Mouse (Mus musculus) testis, adult 2 months (tissue): Measurements from ENCODE around the gene Olfm2.

Experiments
- CTCF ChIP-seq: fragments of 200-500 bp; IDR thresholded peaks from 2 replicates; pipeline ENCODE4 v1.5.1; 2012; ENCODE audit warnings: low read depth, mild to moderate bottlenecking, inconsistent platforms, low read length, moderate library complexity; ENCODE audit not compliant: control insufficient read depth, insufficient read depth, insufficient replicate concordance
- POLR2A ChIP-seq: fragments of 200-500 bp; IDR thresholded peaks from 2 replicates; pipeline ENCODE4 v1.6.1; 2012; ENCODE audit warnings: low read depth, mild to moderate bottlenecking, inconsistent platforms, low read length, moderate library complexity; ENCODE audit not compliant: control insufficient read depth

DNA sequence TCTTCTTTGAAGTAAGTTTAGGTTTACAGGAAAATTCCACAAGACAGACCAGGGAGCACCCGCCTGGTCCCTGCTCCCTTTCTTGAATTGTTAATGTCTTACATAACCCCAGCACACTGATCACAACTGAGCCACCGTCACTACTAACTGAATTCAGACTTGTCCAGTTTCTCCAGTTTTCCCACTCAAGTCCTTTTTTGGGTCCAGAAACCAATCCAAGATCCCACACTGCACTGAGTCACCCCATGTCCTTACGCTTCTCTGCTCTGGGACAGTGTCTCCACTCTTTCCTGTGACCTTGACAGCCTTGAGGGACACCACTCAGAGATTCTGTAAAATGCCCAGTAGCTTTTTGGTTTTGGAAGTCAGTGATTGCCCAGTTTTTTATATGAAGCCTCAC, 53.3 kb downstream of the Olfm2 start:
- TF ChIP-seq CTCF: no peak
- TF ChIP-seq POLR2A: no peak
